Mouse (Mus musculus) CD4-positive, CD25-positive, alpha-beta regulatory T cell, adult 2 months (primary cell): Measurements from ENCODE around the gene Nup85.

ENCODE experiments used
- DNase-seq: peaks from one replicate; pipeline ENCODE4 v3.0.0-alpha.2; 2012; ENCODE audit warnings: low read depth, low spot score

The Nup85 gene

DNA sequence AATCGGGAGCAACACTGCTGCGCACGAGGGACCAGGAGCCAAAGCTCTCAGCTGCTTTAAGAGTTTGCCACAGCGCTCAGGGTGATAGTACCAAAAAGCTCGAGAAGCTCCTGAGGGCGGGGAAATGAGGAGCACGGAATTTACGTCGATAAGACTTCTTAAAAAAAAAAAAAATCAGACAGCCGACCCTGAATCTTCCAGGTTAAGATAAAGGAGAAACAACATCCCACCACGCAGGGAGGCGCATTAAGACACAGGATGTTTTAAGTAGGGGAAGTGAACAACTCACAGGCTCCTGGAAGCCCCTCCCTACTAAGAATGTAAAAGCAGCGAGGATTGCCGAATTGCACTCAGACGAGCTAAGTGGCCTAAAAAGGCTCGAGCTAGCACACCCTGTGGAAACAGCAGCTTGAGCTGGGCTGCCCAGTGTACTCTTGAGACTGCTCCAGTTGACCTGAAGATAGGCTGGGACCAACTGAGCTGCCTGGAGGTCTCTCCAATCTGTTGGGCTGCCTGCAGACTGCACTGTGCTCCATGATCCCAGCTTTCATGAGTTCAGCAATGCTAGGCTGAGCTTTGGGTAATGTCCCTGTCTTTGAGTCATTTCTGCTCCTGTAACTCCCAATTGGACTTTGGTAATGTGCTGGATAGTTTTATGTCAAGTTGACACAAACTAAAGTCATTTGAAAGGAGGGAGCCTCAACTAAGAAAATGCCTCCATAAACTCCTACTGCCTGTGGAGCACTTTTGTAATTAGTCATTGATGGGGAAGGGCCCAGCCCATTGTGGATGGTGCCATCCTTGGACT lies 49.1 kb downstream of the Nup85 start:
- no peak for DNase-seq

DNA sequence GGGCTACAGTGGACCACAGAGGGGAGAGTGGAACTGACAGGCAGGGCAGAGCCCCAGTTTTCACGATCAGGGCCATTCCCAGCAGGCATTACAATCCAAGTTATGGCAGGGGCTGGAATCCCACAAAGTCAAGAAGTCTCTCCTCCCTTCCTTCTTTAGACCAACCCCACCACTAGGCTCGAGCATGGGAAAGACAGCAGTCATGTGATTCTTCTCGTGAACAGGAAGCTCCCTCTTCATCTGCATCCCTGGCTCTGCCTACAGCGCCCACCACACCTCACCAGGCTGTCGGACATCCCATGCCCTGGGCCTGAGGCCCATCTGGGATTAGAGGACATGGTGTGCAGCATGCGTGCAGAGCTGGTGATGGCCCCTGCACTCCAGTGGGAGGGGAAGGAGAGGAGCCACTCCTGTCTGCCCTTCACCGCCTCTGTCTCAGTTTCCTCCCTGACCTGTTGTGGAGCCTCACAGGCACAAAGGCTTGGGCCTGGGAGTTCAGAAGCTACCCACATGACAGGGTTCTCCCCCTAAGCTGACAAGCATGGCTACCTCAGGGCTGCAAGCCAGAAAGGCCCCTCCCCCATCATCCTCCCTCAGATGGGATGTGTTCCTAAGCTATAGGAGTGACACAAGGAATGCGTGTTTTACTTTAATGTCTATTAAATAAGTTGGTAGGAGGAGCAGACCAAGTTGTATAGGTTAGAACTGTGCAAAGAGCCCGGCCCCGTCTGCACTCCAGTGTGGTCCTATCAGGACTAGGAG lies 50.3 kb downstream of the Nup85 start:
- no peak for DNase-seq

DNA sequence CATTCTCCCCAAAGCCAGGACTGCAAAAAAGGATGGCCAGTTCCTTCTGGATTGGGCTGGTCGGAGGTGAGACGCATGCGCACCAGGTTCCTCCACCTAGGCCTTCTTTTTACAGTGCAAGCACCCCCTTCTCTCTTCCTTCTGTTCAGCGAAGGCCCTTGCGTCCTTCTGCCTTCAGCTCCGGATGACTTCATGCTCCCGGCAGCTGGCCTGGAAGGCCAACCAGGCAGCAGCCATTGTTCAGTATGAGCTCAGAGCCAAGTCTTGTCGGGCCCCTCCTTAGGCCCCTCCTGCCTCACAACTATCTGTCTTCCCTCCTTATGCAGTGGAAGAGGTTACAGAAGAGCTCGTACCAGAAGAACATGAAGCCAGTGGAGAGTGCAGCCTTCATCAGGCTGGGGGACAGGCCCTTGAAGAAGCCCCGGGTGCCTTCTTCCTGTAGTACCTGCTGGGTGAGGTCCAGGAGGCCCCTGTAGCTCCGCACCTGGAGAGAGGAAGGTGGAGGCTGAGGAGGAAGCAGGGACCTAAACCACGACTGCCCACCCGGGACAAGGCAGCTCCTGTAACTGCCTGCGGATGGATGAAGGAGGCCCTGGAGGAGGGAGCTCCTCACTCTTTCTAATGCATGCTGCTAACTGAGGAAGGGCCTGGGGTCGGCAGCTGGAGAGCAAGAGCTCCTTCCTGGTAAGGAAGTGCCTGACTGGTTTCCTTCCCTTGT lies 51.0 kb downstream of the Nup85 start:
- no peak for DNase-seq

- no peak for DNase-seq
Measured at GRCm38 (mm10) chr11:115615875-115616274, 51.6 kb downstream of the Nup85 start.

DNA sequence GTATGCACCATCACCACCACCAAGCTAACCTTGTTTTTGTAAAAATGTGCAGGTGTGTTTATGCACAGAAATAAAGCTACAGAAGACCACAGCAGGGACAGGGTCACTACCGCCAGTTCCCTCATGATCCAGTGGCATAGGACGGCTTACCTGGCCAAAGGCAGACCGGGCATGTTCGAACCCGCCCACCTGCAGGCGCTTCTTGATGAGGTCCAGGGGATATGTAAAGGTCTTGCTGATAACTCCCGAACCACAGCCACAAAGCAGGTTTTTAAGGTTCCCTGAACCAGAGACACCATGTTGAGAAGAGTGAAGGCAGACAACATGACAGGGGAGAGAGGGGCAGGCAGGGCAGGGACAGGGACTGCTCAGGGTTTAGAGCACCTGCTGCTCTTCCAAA lies 52.1 kb downstream of the Nup85 start:
- DNase-seq, result no peak

- DNase-seq, result no peak
Measured at GRCm38 (mm10) chr11:115616893-115617292, 52.7 kb downstream of the Nup85 start.

DNA sequence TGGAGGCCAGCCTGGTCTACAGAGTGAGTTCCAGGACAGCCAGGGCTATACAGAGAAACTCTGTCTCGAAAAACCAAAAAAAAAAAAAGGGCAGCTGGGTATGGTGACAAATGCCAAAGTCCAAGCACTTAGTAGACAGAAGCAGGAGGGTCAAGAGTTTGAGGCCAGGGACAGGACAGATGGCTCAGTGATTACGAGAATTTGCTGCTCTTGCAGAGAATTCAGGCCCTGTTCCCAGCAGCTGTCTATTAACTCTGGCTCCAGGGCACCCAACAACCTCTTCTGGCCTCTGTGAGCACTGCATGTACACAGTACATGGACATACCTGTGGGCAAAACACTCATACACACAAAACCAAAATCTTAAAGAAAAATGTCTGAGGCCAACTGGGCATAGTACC lies 53.8 kb downstream of the Nup85 start:
- no peak for DNase-seq

DNA sequence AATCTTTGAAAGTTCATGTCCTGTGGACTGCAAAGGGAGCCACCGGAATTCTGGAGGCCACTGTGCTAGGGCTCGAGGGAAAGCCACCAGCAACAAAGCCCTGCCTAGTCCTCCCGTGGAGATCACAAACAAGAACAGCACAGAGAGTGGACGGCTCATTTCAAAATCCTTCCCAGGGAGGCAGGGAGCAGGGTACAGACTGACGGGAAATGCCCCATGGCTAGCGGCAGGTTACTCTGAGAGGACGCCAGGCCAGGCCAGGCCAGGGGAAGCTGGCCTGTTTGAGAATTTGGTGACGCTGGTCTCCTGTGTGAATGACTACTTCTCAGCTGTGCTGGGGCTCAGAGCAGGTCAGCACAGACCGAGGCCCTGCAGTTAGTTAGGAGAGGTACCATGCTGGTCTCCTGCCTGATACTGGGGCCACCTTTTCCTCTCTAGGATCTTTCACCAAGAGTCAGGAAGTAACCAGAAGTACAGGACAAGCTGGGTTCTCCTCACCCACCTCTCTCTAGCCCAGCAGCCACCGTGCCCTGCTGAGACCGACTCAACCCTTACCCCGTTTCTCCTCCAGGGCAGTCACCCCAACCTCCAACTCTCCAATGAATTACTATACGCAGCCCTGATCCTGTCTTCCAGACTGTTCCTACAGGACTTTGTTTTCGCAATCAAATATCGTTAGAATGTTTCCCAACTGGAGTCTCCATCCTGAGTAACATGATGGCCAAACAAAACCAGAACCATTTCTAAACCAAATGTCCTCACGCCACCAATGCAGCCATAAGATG lies 54.7 kb downstream of the Nup85 start:
- DNase-seq, result no peak

DNA sequence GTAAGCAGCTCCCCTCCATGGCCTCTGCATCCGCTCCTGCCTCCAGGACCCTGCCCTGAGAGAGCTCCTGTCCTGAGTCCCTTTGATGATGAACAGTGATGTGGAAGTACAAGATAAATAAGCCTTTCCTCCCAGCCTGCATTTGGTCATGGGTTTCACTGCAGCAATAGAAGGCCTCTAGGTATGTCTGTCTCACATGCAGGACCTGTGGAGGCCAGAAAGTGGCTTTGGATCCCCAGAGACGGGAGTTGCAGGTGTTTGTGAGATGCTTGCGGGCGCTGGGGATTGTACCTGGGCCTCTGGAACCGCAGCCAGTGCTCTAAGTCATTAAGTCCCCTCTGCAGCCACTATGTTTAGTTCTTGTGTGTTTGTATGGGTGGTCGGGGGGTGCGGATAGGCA lies 55.7 kb downstream of the Nup85 start:
- no peak for DNase-seq

DNA sequence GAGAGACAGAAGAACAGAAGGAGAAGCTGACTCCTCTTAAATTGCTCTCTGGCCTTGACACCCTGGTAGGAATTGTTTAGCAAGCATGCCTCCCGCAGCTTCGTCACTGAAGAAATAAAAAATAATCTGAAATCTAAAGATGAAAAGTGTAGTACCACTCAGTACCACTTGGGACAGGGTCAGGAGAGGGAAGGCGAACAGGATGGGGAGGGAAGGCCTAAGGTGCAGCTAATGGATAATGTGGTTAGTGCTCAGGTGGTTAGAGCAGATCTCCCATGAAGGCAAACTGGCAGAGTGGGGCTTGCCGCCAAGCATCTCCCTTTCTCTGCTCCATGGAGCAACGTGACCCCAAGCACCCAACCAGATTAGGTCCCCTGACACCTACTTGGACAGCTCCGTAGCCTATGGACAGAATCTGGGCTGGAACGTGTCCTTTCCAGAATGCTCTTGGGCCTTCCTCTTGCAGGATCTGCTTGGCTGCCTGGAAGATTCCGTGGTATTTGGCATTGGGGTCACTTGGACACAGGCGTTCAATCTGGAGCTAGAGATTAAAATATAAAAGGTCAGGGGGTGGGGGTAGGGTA lies 59.3 kb downstream of the Nup85 start:
- peak; percentile 55 for DNase-seq

DNA sequence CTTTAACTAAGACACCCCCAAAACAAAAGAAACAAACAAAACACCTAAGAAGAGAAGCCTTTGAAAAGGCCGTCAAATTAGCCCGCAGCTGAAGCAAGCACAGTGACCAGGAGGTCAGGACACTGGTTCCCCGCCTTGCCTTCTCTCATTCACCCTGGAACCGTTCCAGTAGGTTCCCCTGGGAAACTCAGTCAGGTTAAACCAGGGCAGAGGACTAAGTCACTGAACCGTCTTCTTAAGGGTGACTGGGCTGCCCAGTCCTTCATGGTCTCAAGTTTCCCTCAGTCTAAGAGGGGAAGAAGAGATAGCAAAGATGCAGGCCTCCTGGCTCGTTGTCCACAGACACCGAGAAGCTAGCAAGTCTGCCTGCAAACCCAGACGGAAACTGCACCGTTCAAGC lies 61.6 kb downstream of the Nup85 start:
- no peak for DNase-seq

DNA sequence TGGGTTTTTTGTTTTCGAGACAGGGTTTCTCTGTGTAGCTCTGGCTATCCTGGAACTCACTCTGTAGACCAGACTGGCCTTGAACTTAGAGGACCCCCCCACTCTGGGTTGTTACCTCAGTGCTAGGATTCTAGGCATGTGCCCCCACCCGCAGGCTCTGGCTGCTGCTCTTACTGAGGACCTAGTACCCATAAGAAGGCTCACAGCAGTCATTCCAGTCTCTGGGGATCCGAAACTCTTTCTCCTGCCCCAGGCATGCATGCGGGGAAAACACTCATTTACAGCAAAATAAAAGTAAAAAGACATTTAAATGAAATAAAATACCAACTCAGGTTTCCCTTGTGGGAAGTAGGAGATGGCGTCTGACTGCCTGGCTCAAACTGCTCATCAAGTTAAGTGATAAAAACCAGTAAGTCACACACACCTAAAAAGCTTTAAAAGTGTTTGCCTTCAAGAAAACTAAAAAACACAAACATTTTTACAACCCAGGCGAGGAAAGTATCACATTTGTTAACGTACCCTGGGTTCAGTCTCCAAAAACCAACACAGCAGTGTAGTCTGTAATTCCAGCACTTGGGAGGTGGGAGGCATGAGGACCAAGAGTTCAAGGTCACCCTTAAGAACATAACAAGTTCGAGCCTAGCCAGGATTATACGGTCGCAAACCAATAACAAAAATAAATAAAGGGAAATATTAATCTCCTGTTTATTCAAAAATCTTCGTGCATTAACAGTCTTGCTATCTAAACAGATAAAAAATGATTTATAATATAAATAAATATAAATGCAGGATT lies 62.8 kb downstream of the Nup85 start:
- no peak for DNase-seq

DNA sequence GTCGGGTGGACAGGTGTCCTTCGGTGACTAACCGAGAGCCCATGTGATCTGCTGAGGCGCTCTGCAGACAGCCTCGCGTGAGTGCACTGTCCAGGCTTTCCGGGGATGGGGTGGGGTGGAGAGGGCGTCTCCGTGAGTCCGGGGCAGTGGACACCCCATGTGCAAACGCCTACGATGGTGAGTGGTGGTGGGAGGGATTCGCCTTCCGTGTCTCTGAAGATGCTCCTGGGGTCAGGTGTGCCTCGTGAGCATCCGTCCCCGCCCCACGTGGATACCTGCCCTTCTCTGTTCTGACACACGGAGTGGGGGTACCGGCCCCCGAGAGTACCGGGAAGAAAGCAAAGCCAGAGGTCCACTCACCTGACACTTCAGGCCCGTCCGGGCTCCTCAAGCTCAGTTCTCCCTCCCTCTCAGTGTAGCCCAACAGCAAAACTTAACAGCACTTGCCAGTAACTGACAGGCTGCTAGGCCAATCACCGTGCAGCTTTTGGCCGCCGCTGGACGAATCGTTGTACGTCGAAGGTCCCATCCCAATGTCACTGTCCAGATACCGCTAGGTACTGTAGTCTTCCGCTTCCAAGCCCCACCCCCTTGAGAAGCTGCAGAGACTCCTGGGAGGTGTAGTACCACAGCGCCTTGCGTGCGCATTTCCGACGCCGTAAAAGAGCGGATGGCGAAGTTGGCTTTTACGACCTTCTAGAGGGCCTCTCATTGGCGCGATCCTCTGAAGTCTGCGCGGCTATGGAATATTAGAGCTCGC lies 63.7 kb downstream of the Nup85 start, which contains the start of gene Slc25a19:
Gene Slc25a19, minus strand, starts transcription at position 591 of the 760 bp plus-strand sequence.
- DNase-seq, result peak; percentile 99

GRCm38 (mm10) chr11:115628465-115629101 lies 64.3 kb downstream of the Nup85 start:
- DNase-seq, result no peak

GRCm38 (mm10) chr11:115629734-115630531 lies 65.7 kb downstream of the Nup85 start:
- DNase-seq, result peak; percentile 77

DNA sequence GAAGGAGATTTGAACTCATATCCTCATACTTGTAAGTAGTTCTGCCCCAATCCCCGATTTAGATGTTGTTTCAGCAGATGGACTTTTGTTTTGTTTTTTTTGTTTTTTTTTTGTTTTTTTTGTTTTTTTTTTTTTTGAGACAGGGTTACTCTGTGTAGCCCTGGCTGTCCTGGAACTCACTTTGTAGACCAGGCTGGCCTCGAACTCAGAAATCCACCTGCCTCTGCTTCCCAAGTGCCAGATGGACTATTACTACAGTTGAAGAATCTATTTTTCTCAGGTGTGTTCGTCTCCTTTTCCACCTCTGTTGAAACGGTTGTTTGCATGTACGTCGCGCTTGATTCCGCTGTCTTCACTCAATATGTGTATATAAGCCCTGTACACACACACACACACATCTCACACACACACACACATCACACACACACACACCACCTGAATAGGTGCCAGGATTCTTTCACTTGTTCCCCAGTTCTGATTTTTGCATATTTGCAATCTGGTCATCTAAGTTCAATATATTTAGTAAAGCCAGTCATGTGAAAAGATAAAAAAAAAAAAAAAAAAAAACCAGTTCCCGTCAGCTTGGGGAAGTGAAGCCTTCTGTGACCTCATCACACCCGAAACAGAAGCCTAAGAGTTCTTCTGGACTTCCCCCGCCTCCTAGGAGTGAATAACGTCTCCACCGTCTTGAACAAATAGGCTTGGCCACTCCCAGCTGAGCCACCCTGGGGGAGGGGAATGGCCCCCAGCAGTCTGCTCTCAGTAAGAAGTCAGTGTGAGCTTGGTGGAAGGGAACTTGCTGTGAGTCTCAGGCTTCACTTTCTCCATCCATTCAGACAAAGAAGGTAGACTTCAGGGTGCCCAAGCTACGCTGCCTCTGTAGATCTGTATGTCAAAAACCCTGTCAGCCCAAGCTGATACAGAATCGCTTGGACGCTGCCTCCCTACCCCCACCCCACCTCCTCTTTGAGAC lies 66.6 kb downstream of the Nup85 start:
- DNase-seq, result peak; percentile 92

- DNase-seq, result peak; percentile 64
Measured at GRCm38 (mm10) chr11:115631505-115631890, 67.3 kb downstream of the Nup85 start.
